Mouse (Mus musculus) brain, embryonic 14.5 days (tissue): ENCODE results near the gene Disp2.

Experiments
- CTCF ChIP-seq: fragments of 200-500 bp; IDR thresholded peaks from 2 replicates; pipeline ENCODE4 v1.5.1; 2012; ENCODE audit warnings: inconsistent platforms, mild to moderate bottlenecking, moderate library complexity, borderline replicate concordance; ENCODE audit not compliant: insufficient read depth, insufficient read length; ENCODE audit errors: extremely low read depth
- POLR2A ChIP-seq: fragments of 200-500 bp; IDR thresholded peaks from 2 replicates; pipeline ENCODE4 v1.6.1; 2012; ENCODE audit warnings: mild to moderate bottlenecking, inconsistent platforms, borderline replicate concordance; ENCODE audit not compliant: poor library complexity, insufficient read depth, insufficient read length, severe bottlenecking; ENCODE audit errors: extremely low read depth

DNA sequence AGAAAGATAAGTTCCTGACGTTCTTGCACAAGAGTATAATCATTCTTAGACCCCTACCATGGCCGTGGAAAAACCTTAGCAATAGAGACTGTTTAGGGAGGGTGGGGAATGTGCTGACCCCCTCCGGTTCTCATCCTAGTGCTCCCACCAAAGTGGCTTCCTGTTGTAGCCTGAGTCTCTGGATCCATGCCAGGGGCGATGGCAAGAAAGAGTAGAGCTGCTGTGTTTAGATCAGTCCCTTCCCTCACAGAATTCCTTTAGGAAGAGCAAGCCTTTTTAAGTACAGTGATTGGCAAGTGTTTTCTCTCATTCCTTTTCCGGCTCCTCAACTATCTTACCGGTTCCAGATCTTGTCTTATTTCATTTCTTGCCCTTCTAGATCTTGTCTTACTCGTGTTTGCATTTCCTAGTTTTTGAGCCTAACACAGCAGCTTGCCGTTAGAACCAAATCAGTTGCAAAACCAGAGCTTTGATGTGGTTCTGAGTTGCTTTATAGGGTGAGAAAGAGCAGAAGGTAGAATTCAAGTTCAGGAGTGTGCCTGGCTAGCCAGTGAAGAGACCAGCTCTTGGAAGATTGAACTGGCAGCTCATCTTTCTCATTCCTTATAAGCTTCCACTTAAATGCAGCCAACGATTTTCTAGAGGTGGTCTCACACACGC, 32.1 kb upstream of the Disp2 start:
- TF ChIP-seq CTCF = no peak
- no peak for TF ChIP-seq POLR2A
